Mouse (Mus musculus): ENCODE results near the gene Cyfip2.

- TF ChIP-seq CTCF (IDR thresholded peaks at IDR 0.05; ENCODE audit: control insufficient read depth, insufficient read depth, insufficient read length), result no peak
- TF ChIP-seq MYOD1 (IDR thresholded peaks at IDR 0.05; ENCODE audit: control insufficient read depth, insufficient read length, low read depth), result no peak
- no peak for TF ChIP-seq FOSL1 (IDR thresholded peaks at IDR 0.05; ENCODE audit: insufficient read depth, low read length, poor library complexity, severe bottlenecking)
- no peak for TF ChIP-seq MYOG (IDR thresholded peaks at IDR 0.05; ENCODE audit: control insufficient read depth, extremely low read depth, insufficient read length)
- no peak for TF ChIP-seq MAX (IDR thresholded peaks at IDR 0.05)
- no peak for TF ChIP-seq USF1 (IDR thresholded peaks at IDR 0.05; ENCODE audit: low read depth)
- TF ChIP-seq CEBPB (IDR thresholded peaks at IDR 0.05; ENCODE audit: low read depth), result no peak
Observed at GRCm38 (mm10) chr11:46211858-46212257, 100.8 kb downstream of the Cyfip2 start.

Measured in C2C12 (cell line).